Mouse (Mus musculus) megakaryocyte, embryonic 14.5 days (primary cell): ENCODE data around the gene Bach1.

ENCODE experiments used
- FLI1 ChIP-seq: IDR thresholded peaks from 2 replicates; pipeline ENCODE4 v1.6.1; 2012; ENCODE audit warnings: low read length, inconsistent platforms, mixed read lengths
- GATA1 ChIP-seq: IDR thresholded peaks from 3 replicates; pipeline ENCODE4 v1.6.1; 2012; ENCODE audit warnings: mixed read lengths, low read length, inconsistent platforms, borderline replicate concordance

- TF ChIP-seq GATA1 (no peak), FLI1 (no peak)
Observed at GRCm38 (mm10) chr16:87687346-87687745, 11.4 kb upstream of the Bach1 start.
